Mouse (Mus musculus): ENCODE measurements at regions not wholly inside any gene's neighbourhood (a gene's known extent, or its start where the extent isn't known, plus 50 kb on each side); places are given as distances from the start of the nearest gene placed in this dataset.

DNA sequence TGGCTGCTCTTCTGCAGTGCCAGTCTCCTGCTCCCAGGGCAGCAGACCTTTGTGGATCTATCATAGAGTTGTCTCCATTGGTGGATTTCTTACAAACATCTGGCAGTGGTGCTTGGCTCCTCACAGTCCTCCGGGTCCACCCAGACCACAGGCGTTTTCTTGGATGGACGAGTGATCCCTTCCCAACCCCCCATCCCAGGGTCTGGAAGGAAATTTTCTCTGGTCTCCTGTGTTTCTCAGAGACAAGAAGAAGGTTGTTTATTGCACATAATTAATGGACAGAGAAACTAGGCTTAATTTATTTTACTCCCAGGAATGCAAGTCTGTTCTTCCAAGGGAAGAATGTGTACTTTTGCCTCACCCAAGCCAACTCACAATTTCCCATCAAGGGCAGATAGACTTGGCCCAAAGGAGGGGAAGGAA is 67.2 kb upstream of the Boc start:
- TF ChIP-seq POLR2A (IDR thresholded peaks at IDR 0.05; ENCODE audit: extremely low read depth, insufficient read depth, low read length) (no peak), CTCF (IDR thresholded peaks at IDR 0.05; ENCODE audit: low read depth, low read length) (no peak)
